Mouse (Mus musculus) MEL (cell line): Measurements from ENCODE around the gene Ets1.

ENCODE experiments used
- CHD2 ChIP-seq: IDR thresholded peaks from 2 replicates; pipeline ENCODE4 v1.6.1; 2011; ENCODE audit warnings: low read length, improper control_type of control experiment
- CTCF ChIP-seq, 3 experiments: IDR thresholded peaks in 2 of 3; conservative IDR thresholded peaks in 1 of 3; 2 replicates each; pipeline ENCODE4 v1.5.1; 2011 to 2012; ENCODE audit warnings: low read length in 3 of 3, low read depth in 2 of 3, mild to moderate bottlenecking in 2 of 3, improper control_type of control experiment in 1 of 3, inconsistent platforms in 1 of 3, mixed read lengths in 1 of 3, moderate library complexity in 1 of 3; ENCODE audit not compliant: control insufficient read depth in 1 of 3, insufficient read depth in 1 of 3, poor library complexity in 1 of 3, severe bottlenecking in 1 of 3
- ELF1 ChIP-seq: IDR thresholded peaks from 2 replicates; pipeline ENCODE4 v1.6.1; 2014; ENCODE audit warnings: low read depth, mild to moderate bottlenecking, inconsistent platforms, low read length, improper control_type of control experiment, moderate library complexity
- EP300 ChIP-seq, 2 experiments: IDR thresholded peaks; 2 replicates each; pipeline ENCODE4 v1.6.1; 2011; ENCODE audit warnings: improper control_type of control experiment in 2 of 2, low read length in 2 of 2, low read depth in 1 of 2, mild to moderate bottlenecking in 1 of 2
- HCFC1 ChIP-seq: IDR thresholded peaks from 2 replicates; pipeline ENCODE4 v1.6.1; 2012; ENCODE audit warnings: low read depth, mild to moderate bottlenecking, inconsistent platforms, low read length, improper control_type of control experiment, moderate library complexity
- MEF2A ChIP-seq: IDR thresholded peaks from 2 replicates; pipeline ENCODE4 v1.6.1; 2014; ENCODE audit warnings: low read depth, mild to moderate bottlenecking, inconsistent platforms, low read length, improper control_type of control experiment; ENCODE audit not compliant: poor library complexity, insufficient replicate concordance, severe bottlenecking; ENCODE audit errors: extremely low read depth
- NRF1 ChIP-seq: IDR thresholded peaks from 2 replicates; pipeline ENCODE4 v1.6.1; 2014; ENCODE audit warnings: low read depth, mild to moderate bottlenecking, inconsistent platforms, low read length, improper control_type of control experiment, moderate library complexity; ENCODE audit not compliant: poor library complexity, insufficient read depth, severe bottlenecking
- POLR2A ChIP-seq, 2 experiments: IDR thresholded peaks; 2 replicates each; pipeline ENCODE4 v1.6.1; 2011 to 2012; ENCODE audit warnings: low read length in 2 of 2, mild to moderate bottlenecking in 2 of 2, control low read depth in 1 of 2, improper control_type of control experiment in 1 of 2, low read depth in 1 of 2, moderate library complexity in 1 of 2; ENCODE audit not compliant: control insufficient read depth in 1 of 2, insufficient read depth in 1 of 2, poor library complexity in 1 of 2
- POLR2AphosphoS5 ChIP-seq: IDR thresholded peaks from 2 replicates; pipeline ENCODE4 v1.6.1; 2012; ENCODE audit warnings: low read depth, borderline replicate concordance, mild to moderate bottlenecking, inconsistent platforms, low read length, moderate library complexity, mixed read lengths
- USF1 ChIP-seq: IDR thresholded peaks from 2 replicates; pipeline ENCODE4 v1.6.1; 2014; ENCODE audit warnings: low read depth, mild to moderate bottlenecking, inconsistent platforms, low read length, improper control_type of control experiment, moderate library complexity
- USF2 ChIP-seq, 2 experiments: IDR thresholded peaks; 2 replicates each; pipeline ENCODE4 v1.6.1; 2011 to 2012; ENCODE audit warnings: improper control_type of control experiment in 2 of 2, low read length in 2 of 2, borderline replicate concordance in 1 of 2, inconsistent platforms in 1 of 2, low read depth in 1 of 2, mild to moderate bottlenecking in 1 of 2; ENCODE audit not compliant: insufficient read depth in 1 of 2
- ZC3H11A ChIP-seq: IDR thresholded peaks from 2 replicates; pipeline ENCODE4 v1.6.1; 2012; ENCODE audit warnings: low read depth, mild to moderate bottlenecking, inconsistent platforms, low read length, improper control_type of control experiment
- ZMIZ1 ChIP-seq: IDR thresholded peaks from 2 replicates; pipeline ENCODE4 v1.6.1; 2012; ENCODE audit warnings: low read depth, mild to moderate bottlenecking, inconsistent platforms, low read length, improper control_type of control experiment, moderate library complexity
- ZNF384 ChIP-seq: IDR thresholded peaks from 2 replicates; pipeline ENCODE4 v1.6.1; 2012; ENCODE audit warnings: low read depth, mild to moderate bottlenecking, inconsistent platforms, low read length, improper control_type of control experiment

DNA sequence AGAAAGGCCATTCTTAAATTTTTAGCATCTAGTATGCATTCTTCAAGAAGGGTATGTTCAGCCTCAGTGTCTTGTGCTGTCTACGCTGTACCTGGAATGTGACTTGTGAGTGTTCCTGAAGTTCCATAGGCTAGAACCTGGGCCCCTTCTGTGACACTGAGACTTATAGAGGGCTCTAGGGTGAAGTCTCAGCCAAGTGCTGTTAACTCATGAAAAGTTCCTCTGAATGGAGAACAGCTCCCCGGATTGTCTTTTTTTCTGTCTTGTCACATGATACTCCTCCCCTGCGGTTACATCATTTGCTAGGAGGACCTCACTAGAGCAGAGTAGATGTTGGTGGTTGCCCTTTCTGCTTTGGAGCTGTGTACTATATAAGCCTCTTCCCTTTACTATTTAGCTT, 40.5 kb downstream of the Ets1 start:
- TF ChIP-seq MEF2A (no peak), CTCF (IDR thresholded peaks at IDR 0.05 in 2 of 3, conservative IDR thresholded peaks at IDR 0.05 in 1 of 3; ENCODE audit: control insufficient read depth in 1 of 3, insufficient read depth in 1 of 3, low read depth in 2 of 3, low read length in 3 of 3, poor library complexity in 1 of 3, severe bottlenecking in 1 of 3) (no peak), POLR2AphosphoS5 (no peak), EP300 (IDR thresholded peaks at IDR 0.05; ENCODE audit: low read depth in 1 of 2, low read length in 2 of 2) (no peak), POLR2A (IDR thresholded peaks at IDR 0.05; ENCODE audit: control insufficient read depth in 1 of 2, insufficient read depth in 1 of 2, low read depth in 1 of 2, low read length in 2 of 2, poor library complexity in 1 of 2) (no peak), ZMIZ1 (no peak), ZC3H11A (no peak), ZNF384 (no peak), USF2 (IDR thresholded peaks at IDR 0.05; ENCODE audit: borderline replicate concordance in 1 of 2, insufficient read depth in 1 of 2, low read depth in 1 of 2, low read length in 2 of 2) (no peak), NRF1 (no peak), CHD2 (no peak), HCFC1 (no peak), USF1 (no peak), ELF1 (no peak)
